Mouse (Mus musculus) lung, postnatal 36 days (tissue): Measurements from ENCODE around the gene Mettl7a1.
"Not testable (repeated sequence)": the region's sequence is repeated elsewhere in the genome, so short reads cannot be mapped to it uniquely, and the experiment has no call there.

Source experiments
- DNase-seq: peaks from one replicate; pipeline ENCODE4 v3.0.0; 2022; ENCODE audit warnings: mixed read lengths

The Mettl7a1 gene

GRCm38 (mm10) chr15:100346761-100347160 is 42.8 kb downstream of the Mettl7a1 start:
- DNase-seq = no peak

DNA sequence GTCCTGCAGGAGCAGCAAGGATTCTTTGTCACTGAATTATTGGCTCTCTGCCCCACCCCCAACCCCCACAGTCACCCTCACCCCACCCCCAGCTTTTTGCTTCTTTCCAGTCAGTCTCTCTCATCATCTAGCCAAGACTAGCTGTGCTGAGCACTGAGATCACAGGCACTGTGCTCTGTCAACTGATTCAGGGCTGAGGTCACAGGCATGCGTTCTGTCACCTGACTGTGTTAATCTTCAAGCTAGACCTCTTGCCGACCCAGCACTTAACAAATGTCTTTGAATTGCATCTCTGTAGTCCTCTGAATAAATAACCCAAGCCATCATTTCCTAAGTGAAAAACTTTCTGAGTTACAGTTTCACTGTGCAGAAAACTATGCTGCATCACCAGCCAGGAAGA is 45.6 kb downstream of the Mettl7a1 start:
- DNase-seq = no peak

GRCm38 (mm10) chr15:100351501-100352060 is 47.6 kb downstream of the Mettl7a1 start:
- no peak for DNase-seq

GRCm38 (mm10) chr15:100352711-100353250 is 48.8 kb downstream of the Mettl7a1 start, which contains the start of the genes Methig1 and Mettl7a2:
Methig1 (plus strand) TSS chr15:100353149.
Mettl7a2 (plus strand) TSS chr15:100353200.
- DNase-seq = no peak

GRCm38 (mm10) chr15:100353399-100353798 is 49.5 kb downstream of the Mettl7a1 start:
- DNase-seq = not testable (repeated sequence)

DNA sequence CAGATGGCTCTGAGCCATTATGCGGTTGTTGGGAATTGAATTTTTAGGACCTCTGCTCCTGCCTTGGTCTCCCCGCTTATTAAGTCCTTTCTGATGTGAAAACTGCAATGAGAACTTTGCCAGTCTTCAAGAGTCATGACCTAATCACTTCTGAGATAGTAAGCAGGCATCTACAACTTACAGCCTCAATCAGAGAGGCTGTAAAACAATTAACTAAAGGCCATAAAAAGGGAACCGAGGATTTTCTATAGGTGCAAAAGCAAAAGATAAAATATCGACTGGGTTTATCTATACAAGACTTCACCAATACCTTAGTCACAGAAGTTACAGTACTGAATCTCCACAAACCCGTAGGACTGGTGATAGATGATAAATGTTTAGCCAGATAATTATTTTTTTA is 51.9 kb downstream of the Mettl7a1 start:
- DNase-seq = no peak

DNA sequence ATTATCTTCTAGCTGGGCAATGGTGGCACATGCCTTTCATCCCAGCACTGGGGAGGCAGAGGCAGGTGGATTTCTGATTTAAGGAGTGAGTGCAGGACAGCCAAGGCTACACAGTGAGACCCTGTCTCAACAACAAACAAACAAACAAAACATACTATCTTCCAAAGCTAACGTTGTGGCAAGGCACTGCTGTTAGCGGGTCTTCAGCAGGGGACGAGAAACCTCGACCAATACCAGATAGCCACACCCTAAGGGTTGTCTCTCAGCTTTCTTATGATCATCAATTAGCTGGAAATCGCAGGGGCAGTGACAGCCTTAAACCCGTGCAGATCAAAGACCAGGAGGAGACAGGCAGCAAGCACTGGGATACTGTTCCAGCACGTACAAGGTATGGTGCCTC is 60.3 kb downstream of the Mettl7a1 start, which contains the start of gene Higd1c:
Gene Higd1c (plus strand): TSS at position 301 of the 400 bp plus-strand sequence.
- DNase-seq = no peak

DNA sequence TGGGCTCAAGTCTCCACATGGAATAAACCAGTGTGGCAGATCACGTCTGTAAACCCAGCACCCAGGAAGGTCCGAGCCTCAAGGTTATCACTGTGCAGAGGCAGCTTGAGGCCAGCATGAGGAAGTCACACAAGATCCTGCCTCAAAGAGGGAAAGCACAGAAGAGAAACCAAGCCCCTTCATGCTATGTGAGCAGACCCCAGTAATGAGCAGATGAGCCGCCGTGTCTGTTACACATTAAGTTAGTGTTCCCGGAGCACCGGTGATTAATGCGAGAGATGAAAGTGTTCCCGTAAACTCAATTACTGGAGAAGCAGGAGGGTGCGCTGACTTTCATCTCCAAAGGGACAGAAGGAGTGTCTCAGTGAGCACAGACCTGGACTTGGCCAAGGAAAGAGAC is 62.0 kb downstream of the Mettl7a1 start:
- not testable (repeated sequence) for DNase-seq

GRCm38 (mm10) chr15:100367119-100367518 is 63.2 kb downstream of the Mettl7a1 start:
- no peak for DNase-seq

- DNase-seq = peak; percentile 88
Observed at GRCm38 (mm10) chr15:100375066-100375465, 71.1 kb downstream of the Mettl7a1 start.

DNA sequence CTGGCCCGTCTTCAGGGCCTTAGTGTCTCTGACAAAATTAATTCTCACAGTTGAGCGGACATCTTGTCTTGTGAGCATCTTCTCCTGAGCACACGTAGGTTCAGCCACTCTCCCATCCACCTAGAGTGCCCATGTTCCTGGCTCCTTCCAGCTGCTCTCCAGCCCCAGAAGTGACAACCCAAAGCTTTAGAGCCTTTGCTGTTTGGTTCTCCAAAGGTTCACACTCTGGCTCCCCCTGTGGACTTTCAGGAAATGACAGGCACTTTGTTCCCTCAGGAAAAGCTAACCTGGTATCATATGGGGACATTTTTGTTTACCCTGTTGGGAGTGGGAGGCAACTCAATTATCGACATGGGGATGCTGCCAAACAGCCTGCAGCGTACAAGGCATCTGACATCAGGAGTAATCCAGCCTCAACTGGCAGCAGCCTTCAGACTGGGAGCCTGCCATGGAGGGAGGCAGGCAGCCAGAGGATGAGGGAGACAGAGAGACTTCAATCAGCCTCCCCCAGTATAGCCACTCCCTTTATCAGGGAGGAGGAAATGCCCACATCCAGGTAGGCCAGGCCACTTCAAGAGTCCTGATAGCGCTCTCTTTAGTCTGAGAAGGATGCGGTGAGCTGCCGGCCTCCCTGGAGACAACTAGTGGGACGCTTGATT is 74.0 kb downstream of the Mettl7a1 start:
- DNase-seq = not testable (repeated sequence)
